Mouse (Mus musculus) embryonic facial prominence, embryonic 15.5 days (tissue): Measurements from ENCODE around the gene Fancc. TPM values are rescaled to one million over a fixed set of nuclear protein-coding genes. Genes with fewer than 3 reads are reported as not detected.

Experiments
- ATAC-seq: fragments of 200-750 bp; cut with Nextera tagmentation; 2 replicates; pipeline ENCODE4 v1.8.0; 2017; ENCODE audit warnings: low read depth, moderate TSS enrichment; ENCODE audit not compliant: insufficient number of reproducible peaks, low FRiP score, low TSS enrichment
- H3K27ac ChIP-seq: fragments of 300-500 bp; sonication (generic); replicated peaks from 2 replicates; pipeline ENCODE4 v1.5.1; 2015; ENCODE audit warnings: mild to moderate bottlenecking, inconsistent platforms
- H3K27me3 ChIP-seq: fragments of 300-500 bp; sonication (generic); 2 replicates; pipeline ENCODE4 v1.6.1; 2015; ENCODE audit warnings: inconsistent platforms
- H3K36me3 ChIP-seq: fragments of 300-500 bp; sonication (generic); 2 replicates; pipeline ENCODE4 v1.6.1; 2015; ENCODE audit warnings: mild to moderate bottlenecking, inconsistent platforms
- H3K4me1 ChIP-seq: fragments of 300-500 bp; sonication (generic); 2 replicates; pipeline ENCODE4 v1.6.1; 2015; ENCODE audit warnings: inconsistent platforms
- H3K4me2 ChIP-seq: fragments of 300-500 bp; sonication (generic); replicated peaks from 2 replicates; pipeline ENCODE4 v1.6.1; 2015; ENCODE audit warnings: mild to moderate bottlenecking, inconsistent platforms
- H3K4me3 ChIP-seq: fragments of 300-500 bp; sonication (generic); replicated peaks from 2 replicates; pipeline ENCODE4 v1.5.1; 2015; ENCODE audit warnings: mild to moderate bottlenecking, inconsistent platforms
- H3K9ac ChIP-seq: fragments of 300-500 bp; sonication (generic); 2 replicates; pipeline ENCODE4 v1.6.1; 2015; ENCODE audit warnings: inconsistent platforms
- H3K9me3 ChIP-seq: fragments of 300-500 bp; sonication (generic); replicated peaks from 2 replicates; pipeline ENCODE4 v1.6.1; 2016; ENCODE audit warnings: inconsistent platforms
- WGBS: fragments of 180-500 bp; shearing (Covaris S2); methylation state at CpG from one replicate; pipeline ENCODE4 v1.1.7; 2015; 5-methylcytosine and 5-hydroxymethylcytosine counted together
- polyA plus RNA-seq: library from polyadenylated mRNA; unstranded; fragments of >200 nt; fragmentation: Nextera tagmentation; extraction: Ambion mirVana; gene quantifications from 2 replicates; pipeline ENCODE4 v1.2.1, GENCODE M21; 2015

Fancc gene
- polyA plus RNA-seq, 1 experiment from 2014 or later: 22.9 TPM

DNA sequence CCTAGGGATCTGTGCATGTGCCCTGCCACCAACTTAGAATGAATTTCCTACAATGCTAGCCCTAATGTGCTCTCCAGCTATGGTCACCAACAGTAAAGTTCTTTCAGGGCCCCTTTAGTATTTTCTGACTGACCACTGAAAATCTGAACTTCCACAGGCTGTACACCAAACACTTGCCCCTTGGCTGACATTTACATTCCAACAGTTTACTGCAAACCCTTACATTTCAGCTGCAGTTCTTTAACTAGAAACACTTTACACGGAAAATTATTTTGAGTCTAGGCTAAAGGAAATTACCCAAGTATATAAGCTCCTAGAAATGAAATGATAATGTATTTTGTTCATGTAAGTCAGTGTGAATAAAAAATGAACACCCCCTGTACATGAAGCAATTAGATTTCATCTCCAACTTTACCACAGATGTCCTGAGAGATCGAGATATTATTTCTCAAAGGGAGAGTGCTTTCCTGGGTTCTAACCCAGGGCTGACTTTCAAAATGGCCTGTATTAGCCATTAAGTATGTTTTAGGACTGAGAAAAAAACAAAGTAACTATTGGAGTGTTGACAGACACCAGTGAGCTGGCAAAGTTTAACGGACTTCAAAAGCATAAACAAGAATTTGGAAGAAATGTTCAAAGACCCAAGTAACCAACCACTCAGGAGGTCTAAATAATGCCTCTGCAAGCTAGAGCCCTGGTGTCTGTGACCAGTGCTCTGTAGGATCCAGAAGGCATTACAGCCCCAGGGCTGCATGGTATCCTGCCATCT, 32.7 kb upstream of the Fancc start:
- H3K27me3 ChIP-seq: no peaks in the 10 kb centered on the region
- no peak overlapping the region for H3K4me2 ChIP-seq
- no peak overlapping the region for H3K4me3 ChIP-seq
- WGBS: 46% methylated on average over 3 of the region's 3 CpGs
- H3K36me3 ChIP-seq: peaks cover 70% of the 10 kb centered on the region
- no peaks in the 10 kb centered on the region for H3K9me3 ChIP-seq
- peak overlapping the region; percentile 78; the same call in 1 of the 2 replicates for H3K27ac ChIP-seq
- H3K9ac ChIP-seq: no peak overlapping the region
- peaks cover 54% of the 10 kb centered on the region for H3K4me1 ChIP-seq
- ATAC-seq: no peak

DNA sequence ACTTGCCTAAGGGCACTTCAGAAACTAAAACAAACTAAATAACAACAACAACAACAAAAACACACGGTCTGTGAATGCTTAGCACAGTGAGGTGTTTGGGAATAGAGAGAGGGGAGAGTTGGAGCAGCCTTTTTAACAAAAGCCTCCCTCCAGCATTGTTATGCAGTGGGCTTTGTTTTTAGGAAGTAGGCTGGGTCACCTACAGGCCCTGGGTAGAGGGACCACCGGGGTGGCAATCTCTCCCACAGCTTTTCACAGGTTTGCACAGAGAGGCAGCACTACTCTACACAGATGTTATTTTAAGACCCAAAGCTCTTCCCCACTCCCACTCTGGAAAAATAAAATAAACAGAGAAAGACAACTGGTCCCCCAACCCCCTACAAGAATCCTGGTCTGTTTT, 31.8 kb upstream of the Fancc start:
- Histone ChIP-seq H3K27me3 (no peaks in the 10 kb centered on the region), H3K4me2 (peak overlapping the region; percentile 4; the same call in 1 of the 2 replicates), H3K9ac (no peak overlapping the region), H3K36me3 (peaks cover 66% of the 10 kb centered on the region), H3K27ac (peak overlapping the region; percentile 78), H3K4me3 (no peak overlapping the region), H3K4me1 (peaks cover 64% of the 10 kb centered on the region), H3K9me3 (no peaks in the 10 kb centered on the region)
- ATAC-seq: peak; percentile 16; the same call in 1 of the 2 replicates
- WGBS: 8% methylated on average over 2 of the region's 2 CpGs

DNA sequence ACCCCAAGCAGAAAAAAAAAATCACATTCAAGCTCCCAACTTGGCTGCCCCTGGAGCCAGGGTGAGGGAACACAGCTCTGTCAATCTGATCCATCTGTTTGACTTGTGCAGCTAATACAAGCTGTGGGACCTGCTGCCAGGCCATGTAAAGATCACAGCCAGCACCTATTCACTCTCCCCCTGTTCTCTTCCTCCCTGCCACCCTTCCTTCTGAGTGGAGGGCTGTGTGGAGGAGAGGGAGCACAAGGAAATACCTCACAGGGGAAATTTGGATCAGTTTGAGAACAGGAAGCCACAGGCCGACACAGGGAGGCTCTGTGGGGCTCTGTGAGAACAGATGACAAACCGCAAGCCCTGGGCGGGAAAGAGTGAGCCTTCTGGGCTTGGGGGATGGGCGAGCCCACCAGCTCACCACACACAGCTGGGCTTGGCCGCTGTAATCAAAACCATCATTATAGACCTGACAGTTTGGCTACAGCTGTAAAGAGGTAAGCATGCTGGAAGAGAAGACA, 31.1 kb upstream of the Fancc start:
- Histone ChIP-seq H3K4me2 (no peak overlapping the region; the same call in 1 of the 2 replicates), H3K27me3 (no peaks in the 10 kb centered on the region), H3K9me3 (no peaks in the 10 kb centered on the region), H3K4me3 (no peak overlapping the region), H3K27ac (peak overlapping the region; percentile 78), H3K9ac (no peak overlapping the region), H3K36me3 (peaks cover 60% of the 10 kb centered on the region), H3K4me1 (peaks cover 69% of the 10 kb centered on the region)
- ATAC-seq: peak; percentile 72
- 4% methylated on average over 5 of the region's 5 CpGs for WGBS

DNA sequence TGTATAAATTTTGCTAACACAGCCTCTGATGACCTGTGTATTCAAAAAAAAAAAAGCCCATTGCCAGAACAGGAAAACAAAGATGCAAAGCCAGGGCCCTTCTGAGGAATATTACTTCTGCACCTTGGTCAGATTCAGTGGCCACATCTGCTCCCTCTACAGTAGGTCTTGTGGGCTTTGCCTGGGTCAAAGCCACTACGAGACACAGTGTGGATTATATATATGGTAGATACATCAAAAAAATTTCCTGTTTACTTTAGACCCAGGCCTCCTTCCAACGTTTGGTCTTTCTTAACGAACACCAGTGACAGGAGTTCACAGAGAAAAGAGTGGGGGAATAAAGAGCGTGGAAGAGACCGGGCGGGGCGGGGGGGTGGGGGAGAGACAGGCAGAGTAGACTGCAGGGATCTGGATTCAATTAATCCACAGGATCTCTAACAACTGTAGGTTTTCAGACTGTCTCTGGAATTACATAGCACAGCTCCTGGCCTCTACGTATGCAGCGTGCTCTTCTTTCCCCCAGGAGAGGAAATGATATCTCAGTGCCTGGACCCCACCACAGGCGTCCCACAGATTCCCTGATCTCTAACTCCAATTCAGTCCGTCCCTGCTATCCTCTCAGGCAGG, 28.6 kb upstream of the Fancc start:
- Histone ChIP-seq H3K9me3 (no peaks in the 10 kb centered on the region), H3K4me1 (peaks cover 76% of the 10 kb centered on the region), H3K27me3 (no peaks in the 10 kb centered on the region), H3K9ac (no peak overlapping the region), H3K4me2 (no peak overlapping the region), H3K27ac (peak overlapping the region; percentile 75), H3K4me3 (no peak overlapping the region), H3K36me3 (peaks cover 52% of the 10 kb centered on the region)
- ATAC-seq: peak; percentile 64
- 18% methylated on average over 11 of the region's 11 CpGs for WGBS

DNA sequence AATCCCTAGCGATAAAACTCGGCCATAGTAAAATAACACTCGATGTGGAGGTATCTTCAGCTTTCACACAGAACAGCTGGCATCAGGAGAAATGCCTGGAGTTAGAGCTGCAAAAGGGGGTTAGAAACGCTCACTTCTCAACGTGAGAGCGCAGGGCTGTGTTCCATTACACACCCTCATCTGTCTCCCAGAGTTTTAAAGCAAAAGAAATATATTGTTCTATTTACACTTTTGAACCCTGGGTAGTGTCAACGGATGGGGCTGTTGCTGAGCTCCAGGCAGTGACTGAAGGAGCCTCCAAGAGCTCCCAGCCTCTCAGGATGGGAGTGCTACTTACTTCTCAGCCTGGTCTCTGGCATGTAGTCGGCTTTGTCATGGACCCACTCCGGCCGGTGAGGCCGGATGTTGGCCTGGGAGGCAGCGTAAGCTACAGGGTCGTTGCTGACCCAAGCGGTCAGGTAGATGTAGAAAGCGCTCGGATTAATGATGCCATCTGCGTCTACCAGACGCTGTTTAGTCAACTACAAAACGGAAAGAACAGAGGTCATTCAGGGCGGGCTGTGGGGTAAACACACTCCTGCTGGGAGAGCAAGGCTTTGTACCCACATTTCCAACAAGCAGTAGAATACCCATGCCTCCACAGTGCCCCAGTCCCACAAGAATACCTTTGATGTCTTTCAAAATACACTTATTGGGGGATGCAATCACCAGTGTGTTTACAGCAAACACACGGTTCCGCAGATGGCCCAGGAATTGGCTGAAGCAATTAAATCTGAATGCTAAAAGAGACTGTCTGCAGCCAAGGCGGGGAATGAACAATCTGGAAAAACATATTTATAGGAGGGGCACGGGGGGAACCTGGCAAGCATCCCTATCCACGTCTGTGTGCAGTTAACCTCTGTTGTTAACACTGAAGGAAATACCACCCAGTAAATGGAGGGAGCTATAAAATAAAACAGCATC, 27.8 kb upstream of the Fancc start:
- H3K36me3 ChIP-seq: peaks cover 53% of the 10 kb centered on the region
- WGBS: 39% methylated on average over 25 of the region's 25 CpGs
- ATAC-seq: no peak
- H3K27me3 ChIP-seq: no peaks in the 10 kb centered on the region
- peak overlapping the region; percentile 75 for H3K27ac ChIP-seq
- H3K4me2 ChIP-seq: no peak overlapping the region
- no peak overlapping the region for H3K4me3 ChIP-seq
- no peaks in the 10 kb centered on the region for H3K9me3 ChIP-seq
- H3K9ac ChIP-seq: no peak overlapping the region
- H3K4me1 ChIP-seq: peaks cover 75% of the 10 kb centered on the region

DNA sequence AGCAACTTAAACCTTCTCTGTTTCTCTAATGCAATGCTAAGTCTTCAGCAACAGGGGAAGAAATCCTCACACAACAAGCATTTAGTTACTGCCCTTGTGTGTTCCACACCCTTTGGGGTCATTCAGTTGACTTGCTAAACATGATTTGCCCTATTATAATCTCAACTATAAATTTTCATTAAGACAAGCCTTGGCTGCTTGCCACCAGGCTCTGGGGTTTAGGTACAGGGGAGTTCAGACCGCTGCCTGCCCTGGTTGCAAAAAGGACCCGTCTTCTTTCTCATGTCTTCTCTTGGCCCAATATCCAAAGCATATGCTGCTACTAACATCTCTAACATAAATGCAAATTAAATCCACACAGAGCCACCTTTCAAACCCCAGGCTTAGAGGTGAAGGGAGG, 27.0 kb upstream of the Fancc start:
- 49% methylated on average over 2 of the region's 2 CpGs for WGBS
- peaks cover 61% of the 10 kb centered on the region for H3K36me3 ChIP-seq

DNA sequence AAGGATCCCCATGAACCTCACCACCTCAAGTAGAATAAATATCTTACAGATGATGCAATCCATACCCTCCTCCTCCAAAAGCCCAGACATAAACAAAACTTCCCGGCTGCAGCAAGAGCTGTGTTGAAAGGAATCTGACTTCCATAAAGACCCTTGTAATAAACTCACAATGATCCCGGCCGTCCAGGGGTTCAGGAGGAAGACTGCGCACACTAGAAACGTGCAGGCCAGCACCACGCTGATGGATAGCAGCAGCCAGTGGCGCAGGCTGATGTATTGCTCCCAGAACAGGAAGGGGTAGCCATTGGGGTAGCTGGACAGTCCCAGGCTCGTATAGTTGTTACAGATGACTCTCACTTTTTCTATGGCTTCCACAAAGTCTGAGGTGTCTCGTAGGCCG, 25.8 kb upstream of the Fancc start:
- H3K4me2 ChIP-seq: no peak overlapping the region
- no peaks in the 10 kb centered on the region for H3K27me3 ChIP-seq
- H3K9ac ChIP-seq: no peak overlapping the region
- H3K4me3 ChIP-seq: no peak overlapping the region
- no peak for ATAC-seq
- no peak overlapping the region for H3K27ac ChIP-seq
- no peaks in the 10 kb centered on the region for H3K9me3 ChIP-seq
- peaks cover 70% of the 10 kb centered on the region for H3K36me3 ChIP-seq
- WGBS: 47% methylated on average over 10 of the region's 10 CpGs
- H3K4me1 ChIP-seq: peaks cover 56% of the 10 kb centered on the region

More for the DNA sequence above, 27.0 kb upstream of the Fancc start:
- Histone ChIP-seq H3K4me3 (no peak overlapping the region), H3K4me2 (no peak overlapping the region), H3K27ac (peak overlapping the region; percentile 55; the same call in 1 of the 2 replicates), H3K4me1 (peaks cover 68% of the 10 kb centered on the region), H3K9ac (no peak overlapping the region), H3K9me3 (no peaks in the 10 kb centered on the region), H3K27me3 (no peaks in the 10 kb centered on the region)
- no peak for ATAC-seq

DNA sequence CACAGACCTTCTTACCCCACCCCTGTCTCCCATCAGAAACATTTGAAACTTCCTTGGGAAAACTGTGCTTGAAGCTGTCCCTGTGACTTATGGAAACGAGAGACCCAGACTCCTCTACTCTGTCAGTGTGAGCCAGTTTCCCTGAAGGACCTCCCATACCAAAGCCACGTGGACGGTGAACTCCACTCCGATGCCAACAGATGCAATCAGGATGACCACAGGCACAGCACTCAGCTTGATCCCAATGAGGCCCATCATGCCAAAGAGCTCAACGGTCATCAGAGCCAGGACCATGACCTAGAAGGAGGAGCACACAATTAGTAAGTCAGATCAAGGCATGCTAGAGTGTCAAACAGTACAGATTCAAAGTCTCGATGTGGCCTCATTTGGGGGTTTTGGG, 23.0 kb upstream of the Fancc start:
- Histone ChIP-seq H3K27me3 (no peaks in the 10 kb centered on the region), H3K4me2 (no peak overlapping the region), H3K36me3 (peaks cover 76% of the 10 kb centered on the region), H3K4me3 (no peak overlapping the region), H3K9ac (no peak overlapping the region), H3K4me1 (peaks cover 41% of the 10 kb centered on the region), H3K9me3 (no peaks in the 10 kb centered on the region), H3K27ac (no peak overlapping the region)
- no peak for ATAC-seq
- 81% methylated on average over 6 of the region's 6 CpGs for WGBS

DNA sequence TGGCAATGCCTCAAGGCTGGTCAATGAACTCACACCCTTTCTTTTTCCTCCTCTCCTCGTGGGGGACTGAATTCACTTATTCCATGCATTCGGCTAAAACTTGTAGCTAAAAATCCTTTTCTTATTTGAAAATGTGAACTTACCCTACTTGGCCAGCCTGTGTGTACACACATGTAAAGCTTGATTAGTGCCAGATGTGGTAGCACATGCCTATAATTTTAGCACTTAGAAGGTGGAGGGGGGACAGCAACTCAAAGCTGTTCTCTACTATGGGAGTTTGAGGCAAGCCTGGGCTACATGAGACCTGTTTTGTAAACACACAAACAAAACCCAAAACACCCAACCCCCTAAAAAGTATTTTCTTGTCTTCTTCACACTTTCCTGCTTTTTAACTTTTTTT, 19.5 kb upstream of the Fancc start:
- 29% methylated on average over 2 of the region's 2 CpGs for WGBS
- no peak for ATAC-seq
- Histone ChIP-seq H3K27me3 (no peaks in the 10 kb centered on the region), H3K9me3 (no peaks in the 10 kb centered on the region), H3K27ac (no peak overlapping the region), H3K4me2 (no peak overlapping the region), H3K9ac (no peak overlapping the region), H3K4me3 (no peak overlapping the region), H3K36me3 (peaks cover 90% of the 10 kb centered on the region), H3K4me1 (peaks cover 23% of the 10 kb centered on the region)

DNA sequence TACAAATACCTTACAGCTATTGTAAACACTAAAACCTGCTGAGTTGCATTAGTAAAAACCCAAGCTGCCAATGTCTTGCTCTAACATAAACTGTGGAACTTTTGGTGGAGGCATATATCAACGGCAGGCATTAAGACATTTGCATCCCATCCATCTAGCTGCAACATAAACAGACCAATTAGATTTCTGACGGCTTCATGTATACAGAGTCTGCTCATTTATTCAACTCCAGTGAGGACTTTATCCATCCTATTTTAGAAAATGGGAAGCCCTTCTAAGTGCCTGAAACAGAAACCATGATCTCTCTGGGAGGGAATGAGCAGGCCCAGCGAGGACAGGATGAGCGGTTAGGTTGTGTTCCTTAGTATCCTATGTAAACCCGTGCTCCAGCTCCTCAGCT, 18.5 kb upstream of the Fancc start:
- no peak overlapping the region for H3K4me3 ChIP-seq
- no peak overlapping the region for H3K9ac ChIP-seq
- WGBS: 66% methylated on average over 5 of the region's 5 CpGs
- no peak overlapping the region for H3K4me2 ChIP-seq
- H3K27ac ChIP-seq: peak overlapping the region; percentile 18; the same call in 1 of the 2 replicates
- ATAC-seq: no peak
- H3K27me3 ChIP-seq: no peaks in the 10 kb centered on the region
- no peaks in the 10 kb centered on the region for H3K9me3 ChIP-seq
- peaks cover 95% of the 10 kb centered on the region for H3K36me3 ChIP-seq
- peaks cover 23% of the 10 kb centered on the region for H3K4me1 ChIP-seq

DNA sequence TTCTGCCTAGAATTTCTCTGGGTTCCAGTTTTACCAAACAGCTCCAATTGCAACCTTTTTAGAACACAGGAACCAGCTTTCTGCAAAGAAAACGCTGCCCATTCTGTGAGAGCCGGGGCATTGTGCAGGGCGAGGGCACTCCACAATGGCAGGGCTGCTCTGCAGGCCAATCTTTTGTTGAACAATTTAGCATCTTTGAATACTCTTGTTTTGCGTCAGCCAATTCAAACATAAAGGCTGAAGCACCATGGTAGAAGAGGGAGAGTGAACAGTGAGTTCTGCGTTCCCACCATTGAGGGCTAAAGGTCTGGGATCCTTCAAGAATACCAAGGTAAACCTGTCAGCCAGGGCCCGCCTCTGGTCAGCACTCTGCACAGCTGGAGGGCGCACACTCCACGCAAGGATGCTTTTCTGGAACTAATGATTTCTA, 17.9 kb upstream of the Fancc start:
- no peak for ATAC-seq
- H3K4me3 ChIP-seq: no peak overlapping the region
- peaks cover 20% of the 10 kb centered on the region; the same call in 1 of the 2 replicates for H3K4me1 ChIP-seq
- WGBS: 72% methylated on average over 8 of the region's 8 CpGs
- H3K36me3 ChIP-seq: peaks cover 95% of the 10 kb centered on the region
- no peaks in the 10 kb centered on the region for H3K9me3 ChIP-seq
- no peak overlapping the region for H3K27ac ChIP-seq
- H3K9ac ChIP-seq: no peak overlapping the region
- H3K4me2 ChIP-seq: no peak overlapping the region
- no peaks in the 10 kb centered on the region for H3K27me3 ChIP-seq
